In the genomic region with DNA sequence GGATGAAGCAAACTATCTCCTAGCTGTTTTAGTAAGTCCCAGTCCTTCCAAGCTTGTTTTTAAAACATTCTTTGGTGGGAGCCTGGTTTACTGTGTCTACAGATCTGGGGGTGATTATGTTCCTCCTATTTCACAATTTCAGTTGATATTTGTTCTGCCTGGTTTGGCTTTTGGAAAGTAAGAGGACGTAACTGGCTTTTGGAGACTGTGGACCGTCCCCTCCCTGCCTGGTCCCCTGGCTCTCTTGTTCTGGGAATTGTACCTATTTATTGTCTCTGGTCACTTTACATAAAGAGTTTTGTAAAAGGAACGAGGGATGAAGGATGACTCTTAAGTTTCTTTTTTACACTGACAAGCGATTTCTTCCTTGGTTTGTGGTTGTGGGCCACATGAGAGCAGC, we compare ENCODE assay signal across 9 mouse cellular contexts.
"Had no signal": no experiment of that assay in that cellular context is flagged by ENCODE, and none has a peak within 500 bp of the region (broad histone marks: within the 10 kb centered on the region; RNA-seq: fewer than 3 reads in every experiment).

No protein-coding gene starts in this region.

- H3K27ac ChIP-seq: intestine, embryonic 15.5 days; left cerebral cortex, adult 2 months; limb, embryonic 10.5 days; liver, embryonic 15.5 days; macrophage; midbrain, embryonic 13.5 days had no signal

- DNase-seq: right cerebral cortex, postnatal 14 days; thymus, postnatal 4 days had no signal

- H3K27me3 ChIP-seq: intestine, embryonic 15.5 days; liver, embryonic 15.5 days; midbrain, embryonic 13.5 days; stomach, embryonic 15.5 days had no signal

- H3K4me2 ChIP-seq: intestine, embryonic 15.5 days; liver, embryonic 15.5 days; midbrain, embryonic 13.5 days; stomach, embryonic 15.5 days had no signal

- H3K9me3 ChIP-seq: intestine, embryonic 15.5 days; limb, embryonic 10.5 days; liver, embryonic 15.5 days; midbrain, embryonic 13.5 days; stomach, embryonic 15.5 days had no signal

- ATAC-seq: midbrain, embryonic 13.5 days had no signal

- H3K36me3 ChIP-seq: intestine, embryonic 15.5 days; limb, embryonic 10.5 days; liver, embryonic 15.5 days; midbrain, embryonic 13.5 days; stomach, embryonic 15.5 days had no signal

- H3K4me3 ChIP-seq: intestine, embryonic 15.5 days; left cerebral cortex, adult 2 months; limb, embryonic 10.5 days; liver, embryonic 15.5 days; midbrain, embryonic 13.5 days; stomach, embryonic 15.5 days had no signal

- H3K9ac ChIP-seq: intestine, embryonic 15.5 days; liver, embryonic 15.5 days; midbrain, embryonic 13.5 days; stomach, embryonic 15.5 days had no signal
